Mouse (Mus musculus) ES-E14 (cell line): Measurements from ENCODE around the gene Mtcl1.

ENCODE experiments used
- HCFC1 ChIP-seq: IDR thresholded peaks from 2 replicates; pipeline ENCODE4 v1.6.1; 2012; ENCODE audit warnings: low read length, inconsistent platforms, borderline replicate concordance; ENCODE audit not compliant: insufficient read depth
- MAFK ChIP-seq: IDR thresholded peaks from 2 replicates; pipeline ENCODE4 v1.6.1; 2014; ENCODE audit warnings: mild to moderate bottlenecking, low read depth, low read length, inconsistent platforms; ENCODE audit not compliant: insufficient read depth
- ZNF384 ChIP-seq: IDR thresholded peaks from 2 replicates; pipeline ENCODE4 v1.6.1; 2012; ENCODE audit warnings: low read depth, low read length, inconsistent platforms

DNA sequence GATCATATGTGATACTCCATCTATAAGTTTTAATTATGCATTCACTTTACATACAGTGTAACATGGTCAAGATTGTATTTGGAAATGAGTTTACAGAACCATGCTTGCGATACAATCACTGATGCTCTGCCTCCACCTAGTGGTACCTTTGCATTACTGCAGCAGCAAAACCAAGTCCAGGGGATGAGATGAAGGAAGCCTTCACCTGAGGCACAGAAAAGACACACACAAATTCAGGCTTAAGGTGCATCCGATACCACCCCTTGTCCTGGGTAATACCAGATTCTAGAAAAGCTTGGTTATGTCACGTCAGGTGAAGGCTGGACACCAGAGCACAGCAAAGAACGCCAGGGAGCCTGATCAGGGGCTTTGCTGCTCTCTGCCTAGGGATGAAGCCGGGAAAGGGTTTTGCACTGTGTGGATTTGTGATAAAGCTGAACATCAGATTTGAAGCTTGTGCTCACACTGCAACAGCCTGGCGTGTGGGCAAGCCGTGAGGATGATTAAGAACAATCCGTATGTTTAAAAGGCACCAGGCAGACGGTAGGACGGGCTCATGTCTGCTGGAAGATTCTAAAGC, 40.6 kb upstream of the Mtcl1 start:
- TF ChIP-seq HCFC1 (no peak), ZNF384 (no peak), MAFK (no peak)
